Mouse (Mus musculus): Measurements from ENCODE around the gene Sept9. TPM values are rescaled to one million over a fixed set of nuclear protein-coding genes. Genes with fewer than 3 reads are reported as not detected.

Sept9 gene
- 186 and 206 TPM in 2 replicates for polyA plus RNA-seq (2016; fragmentation: Nextera tagmentation; extraction: Ambion mirVana)

DNA sequence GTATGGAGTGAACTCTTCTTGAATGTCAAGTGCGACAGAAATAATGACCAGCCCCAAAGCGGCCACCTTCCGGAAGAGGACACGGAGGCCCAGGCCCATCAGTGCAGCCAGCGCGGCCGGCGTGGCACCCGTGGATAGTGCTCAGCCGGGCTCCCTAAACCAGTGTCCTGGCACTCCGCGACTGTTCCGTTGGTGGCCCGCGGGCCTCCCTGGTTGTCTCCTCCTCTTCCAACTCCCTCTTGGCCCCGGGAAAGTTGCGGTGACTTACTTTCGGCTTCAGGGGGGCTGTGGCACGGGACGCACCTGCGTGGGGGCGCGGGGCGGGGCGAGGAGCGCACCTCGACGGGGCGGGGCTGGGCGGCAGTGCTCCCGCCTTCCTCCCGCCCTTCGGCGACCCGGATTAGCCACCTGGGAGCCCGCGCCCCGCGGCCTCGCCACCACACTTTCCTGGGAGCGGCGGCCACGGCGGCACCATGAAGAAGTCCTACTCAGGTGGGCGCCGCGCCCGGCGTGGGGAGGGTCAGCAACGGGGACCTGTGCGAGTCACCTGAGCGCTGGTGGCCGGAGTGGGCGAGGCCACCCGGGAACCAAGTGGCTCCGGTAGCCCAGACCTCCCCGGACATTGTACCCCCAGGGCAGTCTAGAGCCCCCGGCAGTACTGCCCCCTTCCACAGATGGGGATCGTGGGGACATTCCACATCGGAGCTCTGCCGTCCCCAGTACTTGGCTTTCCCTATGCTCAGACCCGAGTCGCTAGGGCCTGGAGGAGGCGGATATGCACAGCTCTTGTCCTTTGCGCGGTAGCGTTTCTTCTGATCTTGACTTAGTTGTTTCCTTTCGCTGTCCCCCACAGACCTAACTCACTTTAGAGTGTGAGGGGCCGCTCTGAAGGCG lies at the start of gene Sept9:
TSS of gene Sept9 (plus strand) at position 380 of the 894 bp plus-strand sequence.
- Histone ChIP-seq H3K36me3 (no peaks in the 10 kb centered on the region), H3K4me1 (replicated peaks) (peaks cover 18% of the 10 kb centered on the region), H3K27ac (peak within 1 kb of the TSS; percentile 62), H3K9me3 (no peaks in the 10 kb centered on the region), H3K27me3 (ENCODE audit: insufficient read depth, poor library complexity, severe bottlenecking) (peaks cover 80% of the 10 kb centered on the region), H3K4me3 (peak within 1 kb of the TSS; percentile 59)
- DNase-seq (ENCODE audit: low spot score) = peak; percentile 31
- WGBS = 1% methylated on average over 70 of the region's 70 CpGs

DNA sequence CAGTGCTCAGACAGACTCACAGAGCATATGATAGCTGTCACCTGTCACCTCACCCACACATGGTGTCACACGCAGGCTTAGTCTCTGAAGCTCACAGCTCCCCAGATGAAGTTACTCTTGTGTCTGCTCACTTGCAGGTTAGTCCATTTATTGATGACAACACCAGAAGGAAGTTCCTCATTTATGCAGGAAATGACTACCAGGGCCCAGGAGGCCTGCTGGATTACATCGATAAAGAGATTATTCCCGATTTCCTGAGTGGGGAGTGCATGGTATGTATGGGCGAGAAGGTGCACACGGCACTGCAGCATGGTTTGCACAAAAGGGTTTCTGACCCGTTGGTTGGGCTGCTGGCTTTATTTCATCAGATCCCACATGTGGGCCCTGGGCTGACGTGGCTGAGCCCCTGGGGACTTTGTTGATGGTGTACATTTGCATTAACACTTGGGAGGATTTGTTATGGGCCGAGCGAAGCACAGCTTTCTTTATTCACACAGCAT lies 48.9 kb upstream of the Sept9 start:
- WGBS = 88% methylated on average over 9 of the region's 9 CpGs
- Histone ChIP-seq H3K4me1 (replicated peaks) (peaks cover 45% of the 10 kb centered on the region), H3K27me3 (ENCODE audit: insufficient read depth, poor library complexity, severe bottlenecking) (no peaks in the 10 kb centered on the region), H3K27ac (no peak overlapping the region), H3K9me3 (no peaks in the 10 kb centered on the region), H3K36me3 (peaks cover 93% of the 10 kb centered on the region), H3K4me3 (no peak overlapping the region)
- DNase-seq (ENCODE audit: low spot score) = no peak

DNA sequence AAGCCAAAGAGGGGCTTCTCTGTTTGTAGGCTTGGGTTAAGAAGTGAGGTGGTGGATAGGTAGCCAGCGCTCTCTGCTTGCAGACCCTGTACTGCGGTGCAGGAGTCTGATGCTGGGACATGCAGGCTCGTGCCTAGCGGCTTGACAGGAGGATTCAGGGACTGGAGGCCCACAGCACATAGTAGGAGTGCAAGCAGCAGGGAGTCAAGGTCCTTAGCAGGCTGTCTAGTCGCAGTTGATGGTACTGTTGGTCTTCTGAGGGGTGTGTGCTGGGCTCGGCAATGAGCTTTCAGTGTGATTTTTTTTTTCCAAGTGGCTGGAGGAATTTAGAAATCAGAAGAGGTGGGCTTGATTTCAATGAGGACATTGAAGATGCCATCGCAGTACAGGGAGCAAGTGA lies 48.0 kb upstream of the Sept9 start:
- Histone ChIP-seq H3K4me1 (replicated peaks) (peaks cover 51% of the 10 kb centered on the region), H3K36me3 (peaks cover 93% of the 10 kb centered on the region), H3K27me3 (ENCODE audit: insufficient read depth, poor library complexity, severe bottlenecking) (no peaks in the 10 kb centered on the region), H3K27ac (no peak overlapping the region), H3K4me3 (no peak overlapping the region), H3K9me3 (no peaks in the 10 kb centered on the region)
- WGBS = 93% methylated on average over 7 of the region's 7 CpGs
- no peak for DNase-seq (ENCODE audit: low spot score)

DNA sequence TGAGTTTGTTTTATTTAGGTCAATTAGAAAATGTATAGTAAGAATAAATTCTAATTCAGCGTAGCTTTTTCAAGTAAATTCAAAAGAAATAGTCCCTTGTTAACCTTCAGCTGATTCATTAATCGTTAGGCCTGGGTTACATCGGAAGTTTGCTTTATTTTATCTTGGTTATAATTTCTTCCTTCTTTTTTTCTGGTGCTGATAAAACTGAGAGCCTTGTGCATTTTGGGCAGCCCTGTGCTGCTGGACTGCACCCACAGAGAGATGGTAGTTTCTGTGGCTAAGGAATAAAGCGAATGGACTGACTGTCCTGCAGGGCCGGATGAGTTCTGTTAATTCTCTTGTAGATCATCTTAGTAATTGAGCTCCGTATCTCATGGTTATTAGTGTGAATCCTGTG lies 46.9 kb upstream of the Sept9 start:
- Histone ChIP-seq H3K9me3 (no peaks in the 10 kb centered on the region), H3K27me3 (ENCODE audit: insufficient read depth, poor library complexity, severe bottlenecking) (no peaks in the 10 kb centered on the region), H3K4me3 (no peak overlapping the region), H3K4me1 (replicated peaks) (peaks cover 44% of the 10 kb centered on the region), H3K36me3 (peaks cover 92% of the 10 kb centered on the region), H3K27ac (no peak overlapping the region)
- DNase-seq (ENCODE audit: low spot score) = no peak
- WGBS = 93% methylated on average over 6 of the region's 6 CpGs

DNA sequence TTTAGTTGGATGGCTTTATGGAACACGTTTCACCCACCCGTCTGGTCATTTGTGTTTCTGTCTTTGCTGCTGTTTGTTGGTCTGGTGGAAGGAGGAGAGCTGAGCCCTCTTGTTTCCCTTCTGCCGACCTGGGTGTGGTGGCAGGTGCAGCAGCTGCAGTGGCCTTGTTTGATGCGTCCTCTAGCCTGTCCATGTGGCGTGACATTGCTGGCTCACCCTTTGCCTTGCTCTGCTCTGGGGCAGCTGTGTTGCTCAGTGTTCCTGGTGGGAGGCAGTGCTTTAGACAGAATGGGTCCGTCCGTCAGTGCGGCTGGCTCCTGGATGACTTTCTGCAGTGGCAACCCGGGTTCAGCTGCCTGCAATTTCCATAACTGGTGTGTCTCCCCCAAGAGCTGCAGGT lies 45.9 kb upstream of the Sept9 start:
- H3K4me1 ChIP-seq (replicated peaks) = peaks cover 41% of the 10 kb centered on the region
- H3K27me3 ChIP-seq (ENCODE audit: insufficient read depth, poor library complexity, severe bottlenecking) = no peaks in the 10 kb centered on the region
- H3K36me3 ChIP-seq = peaks cover 92% of the 10 kb centered on the region
- no peak overlapping the region for H3K4me3 ChIP-seq
- 80% methylated on average over 9 of the region's 9 CpGs for WGBS
- no peaks in the 10 kb centered on the region for H3K9me3 ChIP-seq
- 0 out of 2 replicates have a peak overlapping the region, but pooled peaks have one; percentile 13 for H3K27ac ChIP-seq
- no peak for DNase-seq (ENCODE audit: low spot score)

DNA sequence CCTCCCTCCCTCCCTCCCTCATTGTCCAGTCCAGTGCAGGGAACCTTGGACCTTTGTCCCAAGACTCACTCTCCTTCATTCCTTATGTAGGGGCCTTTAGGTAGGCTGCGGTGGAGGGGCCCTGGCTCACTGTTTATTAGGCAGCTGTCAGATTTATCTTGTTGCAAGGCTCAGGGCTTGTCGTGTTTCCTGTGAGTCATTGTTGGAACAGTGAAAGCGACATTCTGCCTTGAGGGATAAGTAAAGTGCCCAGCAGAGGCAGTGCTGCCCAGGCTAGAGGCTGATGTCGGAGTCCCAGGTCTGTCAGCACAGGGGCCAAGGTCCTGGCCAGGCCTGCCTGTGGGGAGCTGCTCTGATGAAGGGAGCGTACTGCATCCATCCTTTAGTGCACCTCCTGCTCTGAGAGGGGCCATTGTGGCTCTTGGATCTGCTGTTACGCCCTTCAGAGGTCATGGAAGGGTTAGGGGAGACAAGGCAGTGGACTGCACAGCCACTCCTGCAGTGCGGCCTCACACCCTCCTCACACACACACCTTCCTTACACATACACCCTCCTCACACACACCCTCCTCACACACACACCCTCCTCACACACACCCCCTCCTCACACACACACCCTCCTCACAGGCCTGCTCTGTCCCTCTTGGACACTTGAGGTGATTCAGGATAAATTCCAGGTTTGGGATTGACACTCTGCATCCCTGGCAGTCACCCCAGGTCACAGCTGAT lies 45.2 kb upstream of the Sept9 start:
- 64% methylated on average over 7 of the region's 7 CpGs for WGBS
- peaks cover 92% of the 10 kb centered on the region for H3K36me3 ChIP-seq

DNA sequence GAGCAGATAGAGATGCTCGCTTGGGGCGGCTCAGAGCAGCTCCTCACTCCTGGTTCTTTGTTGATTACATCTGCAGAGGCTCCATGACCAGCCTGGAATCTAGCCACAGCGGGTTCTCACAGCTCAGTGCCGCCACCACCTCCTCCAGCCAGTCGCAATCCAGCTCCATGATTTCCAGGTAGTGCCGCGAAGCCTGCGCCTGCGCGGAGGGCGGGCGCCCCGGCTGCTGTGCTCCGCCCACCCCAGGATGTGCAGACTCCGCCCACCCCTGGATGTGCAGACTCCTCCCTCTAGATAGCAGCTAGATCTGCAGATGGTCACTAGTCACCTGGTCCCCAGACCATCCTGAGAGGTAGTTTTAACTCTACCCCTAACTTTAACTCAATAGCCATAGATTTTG lies 42.7 kb upstream of the Sept9 start:
- H3K4me1 ChIP-seq (replicated peaks) = peaks cover 31% of the 10 kb centered on the region
- 6% methylated on average over 15 of the region's 15 CpGs for WGBS
- DNase-seq (ENCODE audit: low spot score) = peak; percentile 81
- H3K27me3 ChIP-seq (ENCODE audit: insufficient read depth, poor library complexity, severe bottlenecking) = no peaks in the 10 kb centered on the region
- peak overlapping the region; percentile 64; the same call in 1 of the 2 replicates for H3K27ac ChIP-seq
- no peaks in the 10 kb centered on the region for H3K9me3 ChIP-seq
- H3K36me3 ChIP-seq = peaks cover 78% of the 10 kb centered on the region
- H3K4me3 ChIP-seq = 0 out of 2 replicates have a peak overlapping the region, but pooled peaks have one; percentile 18

More for the DNA sequence above, 45.2 kb upstream of the Sept9 start:
- Histone ChIP-seq H3K9me3 (no peaks in the 10 kb centered on the region), H3K27me3 (ENCODE audit: insufficient read depth, poor library complexity, severe bottlenecking) (no peaks in the 10 kb centered on the region), H3K4me1 (replicated peaks) (peaks cover 34% of the 10 kb centered on the region), H3K27ac (peak overlapping the region; percentile 67; the same call in 1 of the 2 replicates), H3K4me3 (no peak overlapping the region)
- no peak for DNase-seq (ENCODE audit: low spot score)

DNA sequence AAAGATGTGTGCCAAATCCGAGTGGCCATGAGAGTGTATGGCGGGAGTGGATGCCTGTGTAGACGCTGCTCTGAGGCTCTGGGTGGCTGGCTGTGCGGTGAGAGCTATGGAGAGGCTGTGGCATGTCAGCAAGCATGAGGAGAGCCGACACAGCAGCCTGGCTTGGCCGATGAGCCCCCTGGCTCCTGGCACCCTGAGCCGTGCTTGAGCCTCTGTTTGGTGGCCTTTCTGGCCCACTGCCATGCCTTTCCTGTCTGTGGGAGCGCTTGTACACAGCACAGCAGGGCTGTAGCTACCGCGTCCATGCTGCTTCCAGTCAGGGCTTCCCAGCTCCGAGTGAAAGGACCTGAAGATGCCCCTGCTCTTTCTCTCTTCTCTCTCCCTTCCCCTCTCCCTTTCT lies 41.1 kb upstream of the Sept9 start:
- H3K27me3 ChIP-seq (ENCODE audit: insufficient read depth, poor library complexity, severe bottlenecking) = no peaks in the 10 kb centered on the region
- H3K4me3 ChIP-seq = no peak overlapping the region
- H3K27ac ChIP-seq = no peak overlapping the region
- H3K4me1 ChIP-seq (replicated peaks) = peaks cover 34% of the 10 kb centered on the region
- H3K36me3 ChIP-seq = peaks cover 67% of the 10 kb centered on the region
- DNase-seq (ENCODE audit: low spot score) = no peak
- whole genome bisulfite sequencing = 90% methylated on average over 11 of the region's 11 CpGs
- H3K9me3 ChIP-seq = no peaks in the 10 kb centered on the region

DNA sequence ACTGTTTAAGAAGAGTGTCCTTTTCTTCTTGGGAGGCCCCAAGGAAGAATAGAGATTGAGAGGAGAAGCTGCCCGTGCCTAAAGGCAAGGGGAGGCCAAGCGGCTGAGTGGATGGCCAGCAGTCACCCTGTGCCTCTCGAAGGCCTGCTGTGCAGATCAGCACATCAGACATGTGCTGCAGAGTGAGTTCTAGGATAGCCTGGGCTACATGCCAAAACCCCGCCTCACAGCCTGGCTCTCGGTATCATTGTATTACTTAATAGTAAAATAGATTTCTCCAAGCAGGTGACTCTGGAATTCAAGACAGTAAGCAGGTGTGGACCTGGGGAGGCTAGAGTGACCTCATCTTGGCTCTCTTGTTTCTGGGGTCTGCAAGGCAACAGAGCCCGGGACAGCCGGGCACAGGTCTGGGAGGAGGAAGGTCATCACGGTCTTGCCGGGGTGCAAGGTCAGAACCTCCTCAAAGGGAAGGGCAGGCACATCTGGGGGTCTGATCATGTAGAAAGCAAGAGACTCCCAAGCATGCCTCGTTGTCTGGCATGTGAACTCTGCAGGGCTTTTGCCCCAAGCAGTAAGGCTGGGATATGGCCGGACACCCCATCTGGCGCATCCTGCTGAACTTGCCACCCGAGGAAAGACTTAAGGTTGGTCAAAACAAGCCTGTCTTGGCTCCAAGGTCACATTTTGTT lies 40.1 kb upstream of the Sept9 start:
- Histone ChIP-seq H3K27me3 (ENCODE audit: insufficient read depth, poor library complexity, severe bottlenecking) (no peaks in the 10 kb centered on the region), H3K36me3 (peaks cover 57% of the 10 kb centered on the region), H3K9me3 (no peaks in the 10 kb centered on the region), H3K4me1 (replicated peaks) (peaks cover 25% of the 10 kb centered on the region), H3K27ac (no peak overlapping the region), H3K4me3 (no peak overlapping the region)
- 94% methylated on average over 13 of the region's 13 CpGs for WGBS
- no peak for DNase-seq (ENCODE audit: low spot score)

DNA sequence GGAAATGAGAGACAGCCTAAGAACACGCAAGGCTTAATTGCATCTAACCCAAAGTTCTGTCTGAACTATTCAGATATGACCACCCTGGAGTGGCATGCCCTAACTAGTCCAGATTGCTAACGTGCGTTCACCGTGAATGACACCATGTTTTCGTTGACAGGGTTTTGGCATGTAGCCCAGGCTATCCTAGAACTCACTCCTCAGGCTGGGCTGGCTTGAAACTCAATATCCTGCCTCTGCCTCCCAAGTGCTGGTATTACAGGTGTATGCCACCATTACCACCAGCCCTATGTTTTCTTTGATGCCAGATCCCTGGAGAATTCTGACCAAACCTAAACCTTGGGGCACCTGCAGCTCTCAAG lies 39.5 kb upstream of the Sept9 start:
- no peaks in the 10 kb centered on the region for H3K9me3 ChIP-seq
- H3K36me3 ChIP-seq = peaks cover 52% of the 10 kb centered on the region
- H3K27me3 ChIP-seq (ENCODE audit: insufficient read depth, poor library complexity, severe bottlenecking) = no peaks in the 10 kb centered on the region
- H3K4me1 ChIP-seq (replicated peaks) = peaks cover 20% of the 10 kb centered on the region
- WGBS = 96% methylated on average over 5 of the region's 5 CpGs
- no peak for DNase-seq (ENCODE audit: low spot score)
- no peak overlapping the region for H3K4me3 ChIP-seq
- no peak overlapping the region for H3K27ac ChIP-seq

DNA sequence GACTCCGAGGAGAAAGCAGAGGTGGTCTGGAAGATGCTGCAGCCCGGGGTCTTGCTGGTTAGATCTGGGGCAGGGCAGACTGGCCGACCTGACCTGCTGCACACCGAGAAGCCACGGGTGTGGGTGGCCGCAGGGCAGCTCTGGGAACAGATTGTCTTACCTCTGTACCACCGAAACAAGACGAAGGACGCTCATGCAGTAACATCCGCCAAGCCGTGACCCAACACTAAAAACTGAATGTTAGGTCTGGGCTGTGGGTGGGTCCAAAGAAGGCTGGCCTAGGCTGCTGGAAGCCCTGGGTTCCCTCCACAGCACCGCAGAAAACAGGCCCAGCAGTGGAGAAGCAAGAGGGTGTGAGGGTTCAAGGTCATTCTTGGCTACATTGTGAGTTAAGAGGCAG lies 38.7 kb upstream of the Sept9 start:
- 91% methylated on average over 12 of the region's 12 CpGs for WGBS
- peaks cover 19% of the 10 kb centered on the region for H3K4me1 ChIP-seq (replicated peaks)
- H3K27me3 ChIP-seq (ENCODE audit: insufficient read depth, poor library complexity, severe bottlenecking) = no peaks in the 10 kb centered on the region
- no peak overlapping the region for H3K4me3 ChIP-seq
- H3K36me3 ChIP-seq = peaks cover 44% of the 10 kb centered on the region
- H3K9me3 ChIP-seq = no peaks in the 10 kb centered on the region
- DNase-seq (ENCODE audit: low spot score) = no peak
- H3K27ac ChIP-seq = no peak overlapping the region

DNA sequence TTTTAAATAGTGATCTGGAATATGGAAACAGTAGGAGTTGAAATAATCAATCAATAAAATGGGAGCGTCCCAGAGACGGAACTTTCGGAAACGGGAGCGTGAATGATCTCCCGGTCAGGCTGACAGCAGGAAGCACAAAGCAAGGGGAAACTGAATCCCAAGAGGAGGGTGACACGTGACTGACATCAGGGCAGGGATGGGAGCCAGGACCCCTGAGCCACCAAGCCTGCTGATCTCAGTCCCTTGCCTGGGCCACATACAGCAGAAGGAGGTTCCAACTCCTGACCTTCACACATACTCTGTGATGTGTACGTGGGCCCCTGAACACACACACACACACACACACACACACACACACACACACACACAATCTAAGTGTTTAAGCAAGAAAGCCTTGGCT lies 37.9 kb upstream of the Sept9 start:
- Histone ChIP-seq H3K4me1 (replicated peaks) (peaks cover 18% of the 10 kb centered on the region), H3K27me3 (ENCODE audit: insufficient read depth, poor library complexity, severe bottlenecking) (no peaks in the 10 kb centered on the region), H3K9me3 (no peaks in the 10 kb centered on the region), H3K36me3 (peaks cover 37% of the 10 kb centered on the region), H3K27ac (0 out of 2 replicates have a peak overlapping the region, but pooled peaks have one; percentile 53), H3K4me3 (no peak overlapping the region)
- 78% methylated on average over 8 of the region's 8 CpGs for WGBS
- no peak for DNase-seq (ENCODE audit: low spot score)

All from hindbrain, embryonic 10.5 days (tissue).